Mouse (Mus musculus): ENCODE results near the gene Atxn2. TPM values are rescaled to one million over a fixed set of nuclear protein-coding genes. Genes with fewer than 3 reads are reported as not detected.
A peak's percentile ranks its signal among the peaks of the same experiment; 100 is the strongest.

The Atxn2 gene
- polyA plus RNA-seq, 1 experiment, result 42.8 TPM

GRCm38 (mm10) chr5:121778485-121779119, 67.5 kb downstream of the Atxn2 start:
- peaks cover 22% of the 10 kb centered on the region for H3K4me1 ChIP-seq
- peaks cover 94% of the 10 kb centered on the region for H3K36me3 ChIP-seq (replicated peaks; ENCODE audit: low read length)
- no peak overlapping the region for H3K4me3 ChIP-seq (replicated peaks)
- TF ChIP-seq FLI1 (IDR thresholded peaks at IDR 0.05; ENCODE audit: low read length) (no peak), GATA1 (IDR thresholded peaks at IDR 0.05; ENCODE audit: borderline replicate concordance, low read length) (no peak)
- H3K27me3 ChIP-seq (replicated peaks), result no peaks in the 10 kb centered on the region
- H3K9me3 ChIP-seq, result no peaks in the 10 kb centered on the region

GRCm38 (mm10) chr5:121780180-121780579, 69.0 kb downstream of the Atxn2 start:
- Histone ChIP-seq H3K36me3 (replicated peaks; ENCODE audit: low read length) (peaks cover 98% of the 10 kb centered on the region), H3K4me1 (peaks cover 25% of the 10 kb centered on the region), H3K4me3 (replicated peaks) (no peak overlapping the region), H3K9me3 (no peaks in the 10 kb centered on the region), H3K27me3 (replicated peaks) (no peaks in the 10 kb centered on the region)
- TF ChIP-seq FLI1 (IDR thresholded peaks at IDR 0.05; ENCODE audit: low read length) (no peak), GATA1 (IDR thresholded peaks at IDR 0.05; ENCODE audit: borderline replicate concordance, low read length) (no peak)

- Histone ChIP-seq H3K36me3 (replicated peaks; ENCODE audit: low read length) (peaks cover 98% of the 10 kb centered on the region), H3K9me3 (no peaks in the 10 kb centered on the region), H3K27me3 (replicated peaks) (no peaks in the 10 kb centered on the region), H3K4me1 (peaks cover 16% of the 10 kb centered on the region), H3K4me3 (replicated peaks) (no peak overlapping the region)
- TF ChIP-seq FLI1 (IDR thresholded peaks at IDR 0.05; ENCODE audit: low read length), result no peak
- no peak for TF ChIP-seq GATA1 (IDR thresholded peaks at IDR 0.05; ENCODE audit: borderline replicate concordance, low read length)
Observed at GRCm38 (mm10) chr5:121782467-121782866, 71.3 kb downstream of the Atxn2 start.

GRCm38 (mm10) chr5:121783862-121784500, 72.8 kb downstream of the Atxn2 start:
- H3K4me3 ChIP-seq (replicated peaks), result no peak overlapping the region
- peaks cover 16% of the 10 kb centered on the region for H3K4me1 ChIP-seq
- no peaks in the 10 kb centered on the region for H3K27me3 ChIP-seq (replicated peaks)
- TF ChIP-seq GATA1 (IDR thresholded peaks at IDR 0.05; ENCODE audit: borderline replicate concordance, low read length), result no peak
- TF ChIP-seq FLI1 (IDR thresholded peaks at IDR 0.05; ENCODE audit: low read length), result no peak
- H3K36me3 ChIP-seq (replicated peaks; ENCODE audit: low read length), result peaks cover 94% of the 10 kb centered on the region
- H3K9me3 ChIP-seq, result no peaks in the 10 kb centered on the region

GRCm38 (mm10) chr5:121791026-121791425, 79.9 kb downstream of the Atxn2 start:
- no peak for TF ChIP-seq FLI1 (IDR thresholded peaks at IDR 0.05; ENCODE audit: low read length)
- TF ChIP-seq GATA1 (IDR thresholded peaks at IDR 0.05; ENCODE audit: borderline replicate concordance, low read length), result no peak
- H3K4me1 ChIP-seq, result peaks cover 43% of the 10 kb centered on the region
- H3K36me3 ChIP-seq (replicated peaks; ENCODE audit: low read length), result peaks cover 85% of the 10 kb centered on the region
- no peaks in the 10 kb centered on the region for H3K9me3 ChIP-seq
- no peak overlapping the region for H3K4me3 ChIP-seq (replicated peaks)
- H3K27me3 ChIP-seq (replicated peaks), result no peaks in the 10 kb centered on the region

GRCm38 (mm10) chr5:121795800-121796199, 84.7 kb downstream of the Atxn2 start:
- peaks cover 53% of the 10 kb centered on the region for H3K4me1 ChIP-seq
- TF ChIP-seq FLI1 (IDR thresholded peaks at IDR 0.05; ENCODE audit: low read length), result no peak
- TF ChIP-seq GATA1 (IDR thresholded peaks at IDR 0.05; ENCODE audit: borderline replicate concordance, low read length), result no peak
- no peak overlapping the region for H3K4me3 ChIP-seq (replicated peaks)
- no peaks in the 10 kb centered on the region for H3K27me3 ChIP-seq (replicated peaks)
- H3K36me3 ChIP-seq (replicated peaks; ENCODE audit: low read length), result peaks cover 90% of the 10 kb centered on the region
- no peaks in the 10 kb centered on the region for H3K9me3 ChIP-seq

- TF ChIP-seq FLI1 (IDR thresholded peaks at IDR 0.05; ENCODE audit: low read length) (no peak), GATA1 (IDR thresholded peaks at IDR 0.05; ENCODE audit: borderline replicate concordance, low read length) (no peak)
- no peaks in the 10 kb centered on the region for H3K27me3 ChIP-seq (replicated peaks)
- H3K9me3 ChIP-seq, result no peaks in the 10 kb centered on the region
- no peak overlapping the region for H3K4me3 ChIP-seq (replicated peaks)
- H3K36me3 ChIP-seq (replicated peaks; ENCODE audit: low read length), result peaks cover 97% of the 10 kb centered on the region
- peaks cover 54% of the 10 kb centered on the region for H3K4me1 ChIP-seq
Observed at GRCm38 (mm10) chr5:121798447-121798846, 87.3 kb downstream of the Atxn2 start.

- no peaks in the 10 kb centered on the region for H3K9me3 ChIP-seq
- H3K4me3 ChIP-seq (replicated peaks), result peak overlapping the region; percentile 1
- peaks cover 98% of the 10 kb centered on the region for H3K4me1 ChIP-seq
- TF ChIP-seq FLI1 (IDR thresholded peaks at IDR 0.05; ENCODE audit: low read length) (no peak), GATA1 (IDR thresholded peaks at IDR 0.05; ENCODE audit: borderline replicate concordance, low read length) (peak; percentile 51; the same call in 1 of the 3 replicates)
- peaks cover 88% of the 10 kb centered on the region for H3K36me3 ChIP-seq (replicated peaks; ENCODE audit: low read length)
- H3K27me3 ChIP-seq (replicated peaks), result no peaks in the 10 kb centered on the region
Observed at GRCm38 (mm10) chr5:121807186-121807585, 96.0 kb downstream of the Atxn2 start.

GRCm38 (mm10) chr5:121808202-121808601, 97.1 kb downstream of the Atxn2 start:
- H3K4me3 ChIP-seq (replicated peaks), result no peak overlapping the region
- H3K27me3 ChIP-seq (replicated peaks), result no peaks in the 10 kb centered on the region
- no peak for TF ChIP-seq GATA1 (IDR thresholded peaks at IDR 0.05; ENCODE audit: borderline replicate concordance, low read length)
- no peak for TF ChIP-seq FLI1 (IDR thresholded peaks at IDR 0.05; ENCODE audit: low read length)
- H3K9me3 ChIP-seq, result no peaks in the 10 kb centered on the region
- H3K36me3 ChIP-seq (replicated peaks; ENCODE audit: low read length), result peaks cover 88% of the 10 kb centered on the region
- H3K4me1 ChIP-seq, result peaks cover 100% of the 10 kb centered on the region

GRCm38 (mm10) chr5:121809667-121810224, 98.6 kb downstream of the Atxn2 start:
- Histone ChIP-seq H3K36me3 (replicated peaks; ENCODE audit: low read length) (peaks cover 87% of the 10 kb centered on the region), H3K9me3 (no peaks in the 10 kb centered on the region)
- TF ChIP-seq GATA1 (IDR thresholded peaks at IDR 0.05; ENCODE audit: borderline replicate concordance, low read length) (no peak), FLI1 (IDR thresholded peaks at IDR 0.05; ENCODE audit: low read length) (no peak)

More at GRCm38 (mm10) chr5:121809667-121810224, 98.6 kb downstream of the Atxn2 start:
- Histone ChIP-seq H3K4me3 (replicated peaks) (peak overlapping the region; percentile 75), H3K4me1 (peaks cover 99% of the 10 kb centered on the region), H3K27me3 (replicated peaks) (no peaks in the 10 kb centered on the region)
